Mouse (Mus musculus) ovary, postnatal 14 days (tissue): Measurements from ENCODE around the gene Rab4b.

ENCODE experiments used
- DNase-seq: peaks from one replicate; pipeline ENCODE4 v3.0.0; 2022; ENCODE audit warnings: low spot score

Gene Rab4b

GRCm38 (mm10) chr7:27178324-27179216, at the start of gene Rab4b:
Gene Rab4b, minus strand, starts transcription at chr7:27178896.
- DNase-seq, result peak; percentile 96

GRCm38 (mm10) chr7:27228281-27228821, 49.7 kb upstream of the Rab4b start, which contains the start of gene Itpkc:
Gene Itpkc, minus strand, starts transcription at chr7:27228661.
- DNase-seq, result peak; percentile 85

- DNase-seq, result no peak
Observed at GRCm38 (mm10) chr7:27227676-27228075, 49.0 kb upstream of the Rab4b start.

- DNase-seq, result no peak
Observed at GRCm38 (mm10) chr7:27227276-27227675, 48.6 kb upstream of the Rab4b start.

- DNase-seq, result no peak
Observed at GRCm38 (mm10) chr7:27224877-27225575, 46.3 kb upstream of the Rab4b start.

- no peak for DNase-seq
Observed at GRCm38 (mm10) chr7:27222538-27222937, 43.8 kb upstream of the Rab4b start.

- DNase-seq, result no peak
Observed at GRCm38 (mm10) chr7:27221939-27222338, 43.2 kb upstream of the Rab4b start.

GRCm38 (mm10) chr7:27219937-27220336, 41.2 kb upstream of the Rab4b start:
- no peak for DNase-seq

- DNase-seq, result no peak
Observed at GRCm38 (mm10) chr7:27218586-27218985, 39.9 kb upstream of the Rab4b start.

- no peak for DNase-seq
Observed at GRCm38 (mm10) chr7:27212626-27213025, 33.9 kb upstream of the Rab4b start.

- DNase-seq, result no peak
Observed at GRCm38 (mm10) chr7:27203730-27204449, 25.2 kb upstream of the Rab4b start.

GRCm38 (mm10) chr7:27198779-27199178, 20.1 kb upstream of the Rab4b start:
- no peak for DNase-seq

GRCm38 (mm10) chr7:27198355-27198754, 19.7 kb upstream of the Rab4b start:
- DNase-seq, result no peak

- DNase-seq, result no peak
Observed at GRCm38 (mm10) chr7:27197634-27198033, 18.9 kb upstream of the Rab4b start.

GRCm38 (mm10) chr7:27197136-27197535, 18.4 kb upstream of the Rab4b start:
- no peak for DNase-seq

- DNase-seq, result peak; percentile 88
Observed at GRCm38 (mm10) chr7:27195681-27196611, 17.2 kb upstream of the Rab4b start, which contains the start of the genes BC024978 and Snrpa. Gene BC024978, plus strand, starts transcription at chr7:27195781. Gene Snrpa, minus strand, starts transcription at chr7:27196271.

- no peak for DNase-seq
Observed at GRCm38 (mm10) chr7:27193731-27194130, 15.0 kb upstream of the Rab4b start.

GRCm38 (mm10) chr7:27192434-27192833, 13.7 kb upstream of the Rab4b start:
- DNase-seq, result no peak

- no peak for DNase-seq
Observed at GRCm38 (mm10) chr7:27189271-27189931, 10.7 kb upstream of the Rab4b start.

GRCm38 (mm10) chr7:27185986-27186385, 7.3 kb upstream of the Rab4b start:
- no peak for DNase-seq
